Mouse (Mus musculus) ES-Bruce4 (cell line): Measurements from ENCODE around the gene Lamp1. TPM values are rescaled to one million over a fixed set of nuclear protein-coding genes. Genes with fewer than 3 reads are reported as not detected.
A peak's percentile ranks its signal among the peaks of the same experiment; 100 is the strongest.

Experiments
- H3K27ac ChIP-seq: 2 replicates; pipeline ENCODE4 v1.5.1; 2012; ENCODE audit warnings: low read length, inconsistent platforms; ENCODE audit not compliant: insufficient read depth
- H3K27me3 ChIP-seq: 2 replicates; pipeline ENCODE4 v1.6.1; 2012; ENCODE audit warnings: mild to moderate bottlenecking, low read length, inconsistent platforms; ENCODE audit not compliant: control insufficient read depth, poor library complexity, insufficient read depth, severe bottlenecking
- H3K36me3 ChIP-seq: 2 replicates; pipeline ENCODE4 v1.6.1; 2012; ENCODE audit warnings: inconsistent platforms, mild to moderate bottlenecking, low read length, moderate library complexity; ENCODE audit not compliant: control insufficient read depth, poor library complexity, insufficient read depth, severe bottlenecking
- H3K4me1 ChIP-seq: one replicate; pipeline ENCODE4 v1.8.1; 2011; ENCODE audit warnings: low read length; ENCODE audit not compliant: control insufficient read depth, insufficient read depth
- H3K4me3 ChIP-seq: 2 replicates; pipeline ENCODE4 v1.5.1; 2011; ENCODE audit warnings: low read depth, mild to moderate bottlenecking, low read length
- H3K9ac ChIP-seq: 2 replicates; pipeline ENCODE4 v1.6.1; 2012; ENCODE audit warnings: low read depth, mild to moderate bottlenecking, inconsistent platforms; ENCODE audit not compliant: poor library complexity, severe bottlenecking
- H3K9me3 ChIP-seq: replicated peaks from 2 replicates; pipeline ENCODE4 v1.6.1; 2012; ENCODE audit warnings: mild to moderate bottlenecking, low read length, inconsistent platforms; ENCODE audit not compliant: control insufficient read depth, poor library complexity, insufficient read depth, severe bottlenecking
- CTCF ChIP-seq: IDR thresholded peaks from one replicate; pipeline ENCODE4 v1.8.1; 2011; ENCODE audit warnings: low read depth, low read length
- EP300 ChIP-seq: IDR thresholded peaks from 2 replicates; pipeline ENCODE4 v1.6.1; 2011; ENCODE audit warnings: low read depth, low read length; ENCODE audit not compliant: insufficient read depth
- POLR2A ChIP-seq: IDR thresholded peaks from one replicate; pipeline ENCODE4 v1.8.1; 2011; ENCODE audit warnings: low read length; ENCODE audit not compliant: insufficient read depth
- polyA plus RNA-seq: library from polyadenylated mRNA; stranded (reverse); fragments of >200 nt; gene quantifications from 2 replicates; pipeline ENCODE4 v1.2.4, GENCODE M21; 2011; ENCODE audit warnings: low read depth; ENCODE audit not compliant: missing spikeins, insufficient read depth, insufficient read length

The Lamp1 gene
- polyA plus RNA-seq, 1 experiment = 247 TPM

DNA sequence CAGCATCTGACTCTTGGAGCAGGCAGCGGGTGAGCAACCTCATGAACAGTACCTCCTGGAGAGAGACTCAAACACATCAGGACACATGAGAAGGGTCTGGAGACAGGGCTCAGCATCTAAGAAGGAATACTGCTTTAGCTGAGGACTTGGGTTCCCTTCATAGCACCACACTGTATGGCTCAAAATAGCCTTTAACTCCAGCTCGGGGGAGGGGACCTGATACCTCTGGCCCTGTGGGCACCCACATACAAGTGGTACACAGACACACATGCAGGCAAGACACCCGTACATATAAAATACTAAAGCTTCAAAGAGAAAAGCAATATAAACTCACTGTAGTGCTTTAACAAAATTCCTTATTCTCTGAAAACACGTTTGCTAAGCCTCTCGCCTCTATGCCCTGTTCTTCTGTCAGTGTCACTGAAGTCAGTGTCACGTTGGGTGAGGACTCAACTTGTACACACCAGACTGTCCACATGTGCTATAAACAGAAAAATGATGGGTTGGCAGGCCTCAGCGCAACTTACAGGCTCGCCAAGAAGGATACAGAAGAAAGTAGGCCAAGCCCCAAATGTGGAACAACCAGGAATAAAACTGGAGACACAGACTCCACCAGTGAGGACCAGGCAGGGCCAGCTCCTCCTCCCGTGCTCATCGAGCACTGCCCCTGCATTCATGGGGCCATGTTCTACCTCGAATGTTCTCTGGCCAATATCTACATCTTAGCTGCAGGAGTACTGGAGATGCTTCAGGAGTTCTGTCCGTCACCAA is 2.4 kb upstream of the Lamp1 start:
- Histone ChIP-seq H3K36me3 (peaks cover 3% of the 10 kb centered on the region; the same call in 1 of the 2 replicates), H3K27ac (no peak overlapping the region), H3K4me3 (no peak overlapping the region), H3K9ac (no peak overlapping the region), H3K27me3 (no peaks in the 10 kb centered on the region), H3K4me1 (no peaks in the 10 kb centered on the region), H3K9me3 (no peaks in the 10 kb centered on the region)
- TF ChIP-seq EP300 (no peak), CTCF (no peak), POLR2A (no peak)

DNA sequence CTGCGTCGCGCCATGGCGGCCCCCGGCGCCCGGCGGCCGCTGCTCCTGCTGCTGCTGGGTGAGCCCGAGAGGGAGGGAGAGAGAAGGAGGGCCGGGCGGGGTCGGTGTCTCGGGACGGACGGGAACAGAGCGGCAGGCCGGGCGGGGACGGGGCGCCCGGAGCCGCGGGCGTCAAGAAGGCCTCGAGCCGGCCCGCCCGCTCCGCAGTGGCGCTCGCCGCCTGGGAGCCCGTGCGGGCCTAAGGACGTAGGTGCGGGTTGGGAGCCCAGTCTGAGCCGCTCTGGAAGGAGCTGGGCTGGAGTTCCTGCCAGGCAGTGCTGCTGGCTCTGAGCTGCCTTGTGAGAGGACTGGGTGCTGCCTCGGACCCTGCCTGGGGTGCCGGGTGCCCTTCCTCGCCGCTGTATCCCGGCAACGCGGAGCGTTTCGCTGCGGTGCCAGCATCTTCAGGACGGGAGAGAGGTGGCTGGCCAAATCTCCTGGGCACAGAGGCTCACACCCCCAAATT is 468 bp downstream of the Lamp1 start:
- Histone ChIP-seq H3K27ac (no peak overlapping the region), H3K9ac (peak overlapping the region; percentile 93), H3K4me1 (no peaks in the 10 kb centered on the region), H3K27me3 (no peaks in the 10 kb centered on the region), H3K9me3 (no peaks in the 10 kb centered on the region), H3K4me3 (peak overlapping the region; percentile 91), H3K36me3 (peaks cover 9% of the 10 kb centered on the region)
- TF ChIP-seq CTCF = no peak
- no peak for TF ChIP-seq EP300
- no peak for TF ChIP-seq POLR2A

DNA sequence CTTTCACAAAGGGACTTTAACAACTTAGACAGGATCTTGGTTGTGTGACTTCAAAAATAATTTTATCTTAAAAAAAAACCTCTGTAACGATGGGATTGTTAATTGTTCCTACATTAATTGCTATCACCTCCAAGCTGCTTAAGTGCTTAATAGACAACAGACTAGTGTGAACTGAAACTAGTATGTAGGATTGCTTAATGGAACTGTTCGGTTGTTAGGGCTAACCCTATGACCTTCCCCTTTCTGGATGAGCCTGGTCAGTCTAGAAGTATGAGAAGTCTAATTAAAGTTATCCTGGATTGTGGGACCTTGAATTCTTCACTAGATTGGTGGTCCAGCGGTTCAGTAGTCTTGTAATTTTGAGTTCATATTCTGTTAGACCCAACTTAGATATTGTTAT is 1.7 kb downstream of the Lamp1 start:
- H3K27me3 ChIP-seq = no peaks in the 10 kb centered on the region
- no peak for TF ChIP-seq POLR2A
- no peak for TF ChIP-seq EP300
- no peak for TF ChIP-seq CTCF
- H3K9me3 ChIP-seq = no peaks in the 10 kb centered on the region
- H3K4me3 ChIP-seq = no peak overlapping the region
- H3K4me1 ChIP-seq = no peaks in the 10 kb centered on the region
- H3K9ac ChIP-seq = peak overlapping the region; percentile 93
- H3K27ac ChIP-seq = no peak overlapping the region
- peaks cover 20% of the 10 kb centered on the region for H3K36me3 ChIP-seq

DNA sequence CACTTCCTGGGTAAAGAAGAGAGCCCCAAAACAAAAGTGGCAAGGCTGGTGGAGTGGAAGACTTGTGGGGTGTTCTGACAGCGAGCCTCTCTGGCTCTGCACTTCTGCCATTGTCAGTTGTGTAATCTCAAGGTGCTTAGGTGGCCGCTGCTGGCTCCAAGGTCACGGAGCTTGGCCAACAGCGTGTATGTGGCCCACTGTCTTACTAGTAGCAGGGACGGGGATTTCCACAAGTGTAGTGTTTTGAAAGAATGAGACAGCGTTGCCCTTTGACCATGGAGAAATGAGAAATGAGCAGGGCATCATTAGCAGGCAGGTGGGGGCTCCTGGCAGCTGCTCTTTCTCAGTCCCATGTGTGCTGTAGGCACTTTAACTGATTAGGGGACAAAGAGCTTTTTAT is 3.1 kb downstream of the Lamp1 start:
- TF ChIP-seq EP300 (no peak), CTCF (no peak), POLR2A (no peak)
- Histone ChIP-seq H3K9ac (no peak overlapping the region; the same call in 1 of the 2 replicates), H3K27ac (no peak overlapping the region), H3K4me1 (no peaks in the 10 kb centered on the region), H3K9me3 (no peaks in the 10 kb centered on the region), H3K27me3 (no peaks in the 10 kb centered on the region), H3K36me3 (peaks cover 34% of the 10 kb centered on the region), H3K4me3 (no peak overlapping the region)

DNA sequence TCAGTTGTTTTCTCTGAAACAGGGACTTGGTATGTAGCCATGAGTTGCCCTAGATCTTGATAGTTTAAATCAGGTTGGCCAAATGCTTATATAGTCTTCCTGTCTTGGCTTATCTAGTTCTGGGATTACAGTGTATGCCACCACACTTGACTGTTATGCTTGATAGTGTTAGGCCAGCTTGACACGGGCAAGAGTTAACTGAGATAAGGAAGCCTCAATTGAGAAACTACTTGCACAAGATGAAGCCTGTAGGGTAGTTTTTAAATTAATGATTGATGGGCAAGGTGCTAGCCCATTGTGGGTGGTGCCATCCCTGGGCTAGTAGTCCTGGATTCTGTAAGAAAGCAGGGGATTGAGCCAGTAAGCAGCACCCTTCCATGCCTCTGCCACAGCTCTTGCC is 4.6 kb downstream of the Lamp1 start:
- H3K9me3 ChIP-seq = no peaks in the 10 kb centered on the region
- no peak for TF ChIP-seq EP300
- no peak for TF ChIP-seq POLR2A
- TF ChIP-seq CTCF = no peak
- H3K4me3 ChIP-seq = no peak overlapping the region
- no peak overlapping the region for H3K9ac ChIP-seq
- H3K27ac ChIP-seq = no peak overlapping the region
- H3K4me1 ChIP-seq = no peaks in the 10 kb centered on the region
- peaks cover 49% of the 10 kb centered on the region for H3K36me3 ChIP-seq
- no peaks in the 10 kb centered on the region for H3K27me3 ChIP-seq

DNA sequence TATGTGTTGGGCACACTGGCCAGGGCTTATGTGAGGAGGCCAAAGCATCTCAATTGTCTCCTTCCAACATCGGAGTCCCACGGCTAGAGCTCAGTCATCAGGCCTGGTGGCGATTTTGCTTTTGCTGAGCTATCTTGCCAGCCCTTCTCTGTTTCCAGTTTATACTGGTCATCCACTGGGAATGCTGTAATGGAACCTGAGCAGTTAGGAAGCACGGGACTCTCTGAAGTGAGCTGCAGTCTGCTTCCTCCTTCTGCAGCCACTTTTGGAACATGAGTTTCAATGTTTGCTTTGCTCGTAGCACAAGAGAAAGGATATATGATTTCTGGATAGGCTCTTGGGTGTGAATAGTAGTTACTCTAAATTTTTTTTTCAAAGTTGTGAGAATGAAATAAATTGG is 5.4 kb downstream of the Lamp1 start:
- Histone ChIP-seq H3K27me3 (no peaks in the 10 kb centered on the region), H3K4me3 (no peak overlapping the region), H3K4me1 (no peaks in the 10 kb centered on the region), H3K27ac (no peak overlapping the region), H3K9ac (no peak overlapping the region), H3K36me3 (peaks cover 57% of the 10 kb centered on the region), H3K9me3 (no peaks in the 10 kb centered on the region)
- TF ChIP-seq POLR2A (no peak), CTCF (no peak), EP300 (no peak)
